Mouse (Mus musculus) ES-Bruce4 (cell line): ENCODE measurements around the gene Mien1.

Source experiments
- CTCF ChIP-seq: IDR thresholded peaks from one replicate; pipeline ENCODE4 v1.8.1; 2011; ENCODE audit warnings: low read depth, low read length
- EP300 ChIP-seq: IDR thresholded peaks from 2 replicates; pipeline ENCODE4 v1.6.1; 2011; ENCODE audit warnings: low read depth, low read length; ENCODE audit not compliant: insufficient read depth
- POLR2A ChIP-seq: IDR thresholded peaks from one replicate; pipeline ENCODE4 v1.8.1; 2011; ENCODE audit warnings: low read length; ENCODE audit not compliant: insufficient read depth

DNA sequence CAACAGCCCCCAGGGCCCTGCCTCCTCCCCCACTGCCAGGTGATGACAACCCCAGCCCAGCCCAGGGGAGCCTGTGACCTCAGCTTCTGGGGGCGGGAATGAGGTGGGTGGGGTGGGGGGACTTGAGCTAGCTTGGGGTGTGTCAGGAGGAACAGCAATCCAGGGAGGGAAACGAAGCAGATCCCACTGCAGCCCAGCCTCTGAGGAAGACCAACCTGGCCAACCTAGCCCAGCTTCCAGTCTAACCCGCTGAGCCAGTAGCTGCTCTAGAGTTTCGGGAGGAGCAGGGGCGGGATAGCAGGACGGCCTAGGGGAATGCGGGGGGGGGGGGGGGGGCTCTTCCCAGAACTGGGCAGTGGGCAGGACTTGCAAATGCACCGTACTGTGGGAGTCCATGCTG lies 46.8 kb downstream of the Mien1 start:
- TF ChIP-seq POLR2A (no peak), CTCF (no peak), EP300 (no peak)
